In the genomic region with DNA sequence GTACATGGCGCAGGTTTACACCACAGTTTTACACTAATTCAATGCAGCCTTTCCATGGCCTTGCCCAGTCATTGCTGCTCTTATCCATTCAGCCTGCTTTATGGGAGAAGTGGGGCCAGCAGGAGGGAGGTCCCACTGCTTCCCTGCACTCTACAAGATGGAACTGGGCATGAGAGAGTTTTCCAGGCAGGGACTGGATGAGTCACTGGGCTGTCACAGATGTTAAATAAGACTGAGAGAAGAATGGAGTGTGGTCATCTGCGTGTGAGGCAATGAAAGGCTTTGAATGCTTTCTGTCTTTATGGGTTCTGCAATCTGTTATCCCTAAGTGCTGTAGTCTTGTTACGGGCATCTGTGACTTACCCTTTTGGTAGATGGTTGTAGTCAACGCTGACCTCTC, we compare ENCODE assay signal across 14 mouse cellular contexts.
DNase-seq lines count a peak whose midpoint lies in the region; ATAC-seq lines count a peak whose summit lies in the region.
"Had no signal": no experiment of that assay in that cellular context is flagged by ENCODE, and none has a peak within 500 bp of the region (broad histone marks: within the 10 kb centered on the region; RNA-seq: fewer than 3 reads in every experiment).

No protein-coding gene starts in this region.

- peak; percentile 96 for DNase-seq in heart, adult 11 months
- DNase-seq in heart, postnatal 36 days, result no peak
- no peak for DNase-seq in urinary bladder, postnatal 36 days (ENCODE audit: low spot score in 2 of 2)
- DNase-seq in kidney, postnatal 14 days, result no peak
- DNase-seq: cerebellum, postnatal 14 days; kidney, adult 9 months; layer of hippocampus, adult 9-11 months had no signal

- 38% methylated on average over 4 of the region's 4 CpGs for WGBS in neural tube, embryonic 14.5 days
- 59% methylated on average over 4 of the region's 4 CpGs for WGBS in neural tube, embryonic 15.5 days
- 53% methylated on average over 4 of the region's 4 CpGs for WGBS in heart, embryonic 12.5 days
- WGBS in stomach, embryonic 16.5 days, result 77% methylated on average over 4 of the region's 4 CpGs

- no peaks in the 10 kb centered on the region for H3K27me3 ChIP-seq in neural tube, embryonic 14.5 days (ENCODE audit: control insufficient read depth, insufficient read depth, low read length)
- H3K27me3 ChIP-seq in neural tube, embryonic 15.5 days (replicated peaks), result no peaks in the 10 kb centered on the region
- no peaks in the 10 kb centered on the region for H3K27me3 ChIP-seq in heart, embryonic 12.5 days (replicated peaks)
- no peaks in the 10 kb centered on the region for H3K27me3 ChIP-seq in stomach, embryonic 16.5 days (ENCODE audit: control insufficient read depth, insufficient read depth, low read length)
- H3K27me3 ChIP-seq: hindbrain, embryonic 12.5 days; midbrain, embryonic 15.5 days had no signal

- intact Hi-C loops in heart, postnatal 36 days (cut with DNase I), result no loop called here

- H3K27ac ChIP-seq in neural tube, embryonic 14.5 days (ENCODE audit: low read depth, low read length), result no peak overlapping the region
- H3K27ac ChIP-seq in neural tube, embryonic 15.5 days (replicated peaks), result no peak overlapping the region
- peak overlapping the region; percentile 90 for H3K27ac ChIP-seq in heart, embryonic 12.5 days (ENCODE audit: poor library complexity, severe bottlenecking)
- H3K27ac ChIP-seq in stomach, embryonic 16.5 days (ENCODE audit: low read length), result peak overlapping the region; percentile 77
- H3K27ac ChIP-seq: hindbrain, embryonic 12.5 days; limb, embryonic 10.5 days; midbrain, embryonic 15.5 days had no signal

- no peaks in the 10 kb centered on the region for H3K9me3 ChIP-seq in neural tube, embryonic 14.5 days (ENCODE audit: control insufficient read depth, low read length)
- H3K9me3 ChIP-seq in neural tube, embryonic 15.5 days (replicated peaks), result no peaks in the 10 kb centered on the region
- no peaks in the 10 kb centered on the region for H3K9me3 ChIP-seq in heart, embryonic 12.5 days (replicated peaks)
- no peaks in the 10 kb centered on the region for H3K9me3 ChIP-seq in stomach, embryonic 16.5 days (replicated peaks; ENCODE audit: control insufficient read depth, low read length)
- H3K9me3 ChIP-seq: hindbrain, embryonic 12.5 days; limb, embryonic 10.5 days; midbrain, embryonic 15.5 days had no signal

- peak; percentile 19; the same call in 1 of the 2 replicates for ATAC-seq in neural tube, embryonic 14.5 days (ENCODE audit: low read depth)
- no peak for ATAC-seq in neural tube, embryonic 15.5 days (ENCODE audit: low FRiP score)
- ATAC-seq in heart, embryonic 12.5 days (ENCODE audit: insufficient number of reproducible peaks, low FRiP score), result no peak
- no peak for ATAC-seq in stomach, embryonic 16.5 days (ENCODE audit: insufficient read depth, low FRiP score)
- ATAC-seq: midbrain, embryonic 15.5 days had no signal

- no peaks in the 10 kb centered on the region for H3K36me3 ChIP-seq in neural tube, embryonic 14.5 days (ENCODE audit: control insufficient read depth, insufficient read depth, low read length)
- no peaks in the 10 kb centered on the region for H3K36me3 ChIP-seq in neural tube, embryonic 15.5 days
- no peaks in the 10 kb centered on the region for H3K36me3 ChIP-seq in heart, embryonic 12.5 days
- no peaks in the 10 kb centered on the region for H3K36me3 ChIP-seq in stomach, embryonic 16.5 days (ENCODE audit: control insufficient read depth, insufficient read depth, low read length)
- H3K36me3 ChIP-seq: hindbrain, embryonic 12.5 days; limb, embryonic 10.5 days; midbrain, embryonic 15.5 days had no signal

- H3K4me1 ChIP-seq in neural tube, embryonic 14.5 days (ENCODE audit: control insufficient read depth, insufficient read depth, low read length), result peaks cover 7% of the 10 kb centered on the region
- H3K4me1 ChIP-seq in neural tube, embryonic 15.5 days, result peaks cover 35% of the 10 kb centered on the region
- peaks cover 79% of the 10 kb centered on the region for H3K4me1 ChIP-seq in heart, embryonic 12.5 days (replicated peaks)
- peaks cover 35% of the 10 kb centered on the region for H3K4me1 ChIP-seq in stomach, embryonic 16.5 days (ENCODE audit: control insufficient read depth, insufficient read depth, low read length)

- H3K4me2 ChIP-seq in neural tube, embryonic 14.5 days (ENCODE audit: low read depth, low read length), result no peak overlapping the region
- no peak overlapping the region for H3K4me2 ChIP-seq in neural tube, embryonic 15.5 days
- no peak overlapping the region for H3K4me2 ChIP-seq in heart, embryonic 12.5 days
- no peak overlapping the region for H3K4me2 ChIP-seq in stomach, embryonic 16.5 days (ENCODE audit: low read depth, low read length)
- H3K4me2 ChIP-seq: hindbrain, embryonic 12.5 days; midbrain, embryonic 15.5 days had no signal

- no peak overlapping the region for H3K4me3 ChIP-seq in neural tube, embryonic 14.5 days (ENCODE audit: low read depth, low read length)
- no peak overlapping the region for H3K4me3 ChIP-seq in neural tube, embryonic 15.5 days (replicated peaks)
- no peak overlapping the region for H3K4me3 ChIP-seq in heart, embryonic 12.5 days
- H3K4me3 ChIP-seq in stomach, embryonic 16.5 days (replicated peaks; ENCODE audit: low read length), result no peak overlapping the region
- H3K4me3 ChIP-seq: hindbrain, embryonic 12.5 days; limb, embryonic 10.5 days; midbrain, embryonic 15.5 days had no signal

- H3K9ac ChIP-seq in neural tube, embryonic 14.5 days (replicated peaks; ENCODE audit: low read depth, low read length), result no peak overlapping the region
- no peak overlapping the region for H3K9ac ChIP-seq in neural tube, embryonic 15.5 days (replicated peaks)
- H3K9ac ChIP-seq in heart, embryonic 12.5 days, result no peak overlapping the region; the same call in 1 of the 2 replicates
- H3K9ac ChIP-seq in stomach, embryonic 16.5 days (ENCODE audit: low read length), result no peak overlapping the region
- H3K9ac ChIP-seq: hindbrain, embryonic 12.5 days; midbrain, embryonic 15.5 days had no signal

Comparison
In these comparisons a context has a peak if more than half of its experiments do, and no peak if none do; other contexts are left out.
1. H3K27ac ChIP-seq: peak in heart, embryonic 12.5 days (single experiment) and stomach, embryonic 16.5 days (single experiment); none in neural tube, embryonic 14.5 days (single experiment) and neural tube, embryonic 15.5 days (single experiment).